Mouse (Mus musculus) small intestine, adult 2 months (tissue): ENCODE results near the gene Gas2l1. TPM values are rescaled to one million over a fixed set of nuclear protein-coding genes. Genes with fewer than 3 reads are reported as not detected.

Source experiments
- H3K27ac ChIP-seq: fragments of 200-500 bp; 2 replicates; pipeline ENCODE4 v1.5.1; 2012; ENCODE audit warnings: low read depth, low read length, control low read depth, inconsistent platforms; ENCODE audit not compliant: insufficient read depth
- H3K27me3 ChIP-seq: fragments of 200-500 bp; 2 replicates; pipeline ENCODE4 v1.6.1; 2012; ENCODE audit warnings: mild to moderate bottlenecking, moderate library complexity, low read length, inconsistent platforms; ENCODE audit not compliant: control insufficient read depth, insufficient read depth
- H3K36me3 ChIP-seq: fragments of 200-500 bp; 2 replicates; pipeline ENCODE4 v1.6.1; 2012; ENCODE audit warnings: mild to moderate bottlenecking, low read length, control low read depth, inconsistent platforms; ENCODE audit not compliant: control insufficient read depth, insufficient read depth
- H3K4me1 ChIP-seq: fragments of 200-500 bp; 2 replicates; pipeline ENCODE4 v1.6.1; 2012; ENCODE audit warnings: low read length, inconsistent platforms, mixed read lengths; ENCODE audit not compliant: control insufficient read depth, insufficient read depth, insufficient read length
- H3K4me3 ChIP-seq: fragments of 200-500 bp; 2 replicates; pipeline ENCODE4 v1.5.1; 2012; ENCODE audit warnings: low read depth, mild to moderate bottlenecking, control low read depth, inconsistent platforms, low read length, moderate library complexity
- CTCF ChIP-seq: fragments of 200-500 bp; IDR thresholded peaks from 2 replicates; pipeline ENCODE4 v1.5.1; 2012; ENCODE audit warnings: low read depth, mild to moderate bottlenecking, control low read depth, inconsistent platforms, low read length, moderate library complexity, mixed read lengths; ENCODE audit not compliant: insufficient replicate concordance, insufficient read length; ENCODE audit errors: extremely low read depth
- POLR2A ChIP-seq: fragments of 200-500 bp; IDR thresholded peaks from 2 replicates; pipeline ENCODE4 v1.6.1; 2012; ENCODE audit warnings: low read depth, mild to moderate bottlenecking, control low read depth, inconsistent platforms, low read length, moderate library complexity
- WGBS: fragments of 180-500 bp; shearing (Covaris S2); methylation state at CpG from one replicate; pipeline ENCODE4 v1.1.7; 2018; 5-methylcytosine and 5-hydroxymethylcytosine counted together
- polyA plus RNA-seq: library from polyadenylated mRNA; depleted of rRNA; stranded (reverse); fragments of >200 nt; gene quantifications from 2 replicates; pipeline ENCODE4 v1.2.3, GENCODE M21; 2012

Gas2l1 gene
- polyA plus RNA-seq, 1 experiment: 123 TPM

GRCm38 (mm10) chr11:5059704-5060156 is 5.4 kb downstream of the Gas2l1 start:
- H3K4me3 ChIP-seq: no peak overlapping the region
- peaks cover 40% of the 10 kb centered on the region for H3K4me1 ChIP-seq
- TF ChIP-seq POLR2A (no peak), CTCF (peak; percentile 78; the same call in 1 of the 2 replicates)
- peaks cover 6% of the 10 kb centered on the region; the same call in 1 of the 2 replicates for H3K36me3 ChIP-seq
- WGBS: 41% methylated on average over 27 of the region's 27 CpGs
- peaks cover 17% of the 10 kb centered on the region for H3K27me3 ChIP-seq
- no peak overlapping the region for H3K27ac ChIP-seq

GRCm38 (mm10) chr11:5059230-5059629 is 5.9 kb downstream of the Gas2l1 start:
- Histone ChIP-seq H3K27me3 (peaks cover 17% of the 10 kb centered on the region), H3K4me1 (peaks cover 38% of the 10 kb centered on the region), H3K27ac (no peak overlapping the region), H3K36me3 (peaks cover 6% of the 10 kb centered on the region; the same call in 1 of the 2 replicates), H3K4me3 (no peak overlapping the region)
- 53% methylated on average over 14 of the region's 14 CpGs for WGBS
- TF ChIP-seq POLR2A (0 out of 2 replicates have a peak, but pooled peaks have one; percentile 14), CTCF (no peak)

- Histone ChIP-seq H3K4me1 (peaks cover 36% of the 10 kb centered on the region), H3K4me3 (no peak overlapping the region), H3K36me3 (peaks cover 6% of the 10 kb centered on the region; the same call in 1 of the 2 replicates), H3K27ac (no peak overlapping the region), H3K27me3 (peaks cover 17% of the 10 kb centered on the region)
- 36% methylated on average over 9 of the region's 9 CpGs for WGBS
- TF ChIP-seq POLR2A: no peak
- no peak for TF ChIP-seq CTCF
Measured at GRCm38 (mm10) chr11:5058783-5059182, 6.3 kb downstream of the Gas2l1 start.

- WGBS: 1% methylated on average over 77 of the region's 77 CpGs
- Histone ChIP-seq H3K27ac (no peak within 1 kb of the TSS), H3K36me3 (peaks cover 6% of the 10 kb centered on the region; the same call in 1 of the 2 replicates), H3K4me1 (peaks cover 35% of the 10 kb centered on the region), H3K4me3 (peak within 1 kb of the TSS; percentile 60), H3K27me3 (peaks cover 17% of the 10 kb centered on the region)
- TF ChIP-seq POLR2A (no peak), CTCF (no peak)
Measured at GRCm38 (mm10) chr11:5057856-5058641, 7.1 kb downstream of the Gas2l1 start, which contains the start of gene Rasl10a. TSS of gene Rasl10a (plus strand) at chr11:5058128.

- Histone ChIP-seq H3K27ac (no peak overlapping the region), H3K4me3 (peak overlapping the region; percentile 60), H3K4me1 (peaks cover 31% of the 10 kb centered on the region), H3K27me3 (peaks cover 17% of the 10 kb centered on the region), H3K36me3 (peaks cover 6% of the 10 kb centered on the region; the same call in 1 of the 2 replicates)
- WGBS: 37% methylated on average over 8 of the region's 8 CpGs
- TF ChIP-seq POLR2A (no peak), CTCF (no peak)
Measured at GRCm38 (mm10) chr11:5057541-5057855, 7.6 kb downstream of the Gas2l1 start.

DNA sequence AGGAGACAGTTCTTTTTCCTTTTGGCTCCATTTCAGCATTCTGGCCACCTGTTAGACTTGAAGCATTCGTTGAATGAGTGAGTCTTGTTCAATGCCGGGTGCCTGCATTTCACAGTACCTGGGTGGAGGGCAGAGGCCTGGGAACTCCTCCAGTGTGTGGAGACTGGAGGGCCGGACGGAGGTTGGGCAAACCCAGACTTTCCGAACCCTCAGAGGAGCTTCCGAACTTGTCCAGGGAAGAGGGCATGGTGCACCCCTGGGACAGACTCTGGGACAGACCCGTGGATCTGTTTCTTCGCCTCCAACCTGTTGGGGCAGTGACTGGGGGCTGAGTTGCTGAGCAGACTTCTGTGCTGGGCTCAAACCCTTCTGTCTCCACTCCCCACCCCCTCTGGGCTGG is 8.1 kb downstream of the Gas2l1 start:
- no peak overlapping the region for H3K27ac ChIP-seq
- H3K4me3 ChIP-seq: no peak overlapping the region
- 67% methylated on average over 8 of the region's 8 CpGs for WGBS
- peaks cover 17% of the 10 kb centered on the region for H3K27me3 ChIP-seq
- peaks cover 6% of the 10 kb centered on the region; the same call in 1 of the 2 replicates for H3K36me3 ChIP-seq
- H3K4me1 ChIP-seq: peaks cover 26% of the 10 kb centered on the region
- no peak for TF ChIP-seq POLR2A
- TF ChIP-seq CTCF: no peak

GRCm38 (mm10) chr11:5055945-5056938 is 8.9 kb downstream of the Gas2l1 start:
- 78% methylated on average over 23 of the region's 23 CpGs for WGBS
- Histone ChIP-seq H3K4me1 (peaks cover 22% of the 10 kb centered on the region), H3K4me3 (no peak overlapping the region), H3K36me3 (peaks cover 6% of the 10 kb centered on the region; the same call in 1 of the 2 replicates), H3K27me3 (peaks cover 17% of the 10 kb centered on the region), H3K27ac (no peak overlapping the region)
- no peak for TF ChIP-seq CTCF
- no peak for TF ChIP-seq POLR2A
